Comparison of ENCODE assay signal across 8 mouse cellular contexts in the genomic region with DNA sequence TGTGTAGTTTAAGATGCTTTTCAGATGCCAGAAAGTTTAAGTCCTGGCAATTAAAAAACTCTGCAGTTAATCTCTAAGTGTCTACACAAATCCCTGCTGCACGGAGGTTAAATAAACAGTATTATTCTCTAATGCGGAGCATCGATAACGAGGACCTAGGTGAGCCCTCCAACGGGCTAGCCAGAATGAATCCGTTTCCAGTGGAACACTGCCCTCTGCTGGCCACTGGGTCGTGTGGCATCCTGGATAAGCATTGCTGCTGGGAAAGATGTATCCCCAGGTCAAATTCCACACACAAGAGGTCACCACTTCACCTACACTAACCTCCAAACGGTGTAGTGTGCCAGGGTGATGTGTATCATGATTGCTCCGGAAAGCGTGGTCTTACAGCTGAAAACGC. TPM values are rescaled to one million over a fixed set of nuclear protein-coding genes. Genes with fewer than 3 reads are reported as not detected.
DNase-seq lines count a peak whose midpoint lies in the region; ATAC-seq lines count a peak whose summit lies in the region.

No protein-coding gene starts in this region.

- no peaks in the 10 kb centered on the region for H3K27me3 ChIP-seq in liver, embryonic 12.5 days (replicated peaks)
- no peaks in the 10 kb centered on the region for H3K27me3 ChIP-seq in intestine, embryonic 16.5 days (replicated peaks; ENCODE audit: control insufficient read depth, insufficient read depth, low read length)
- no peaks in the 10 kb centered on the region for H3K27me3 ChIP-seq in limb, embryonic 11.5 days (ENCODE audit: control insufficient read depth, insufficient read depth, low read length)

- no peak overlapping the region for H3K9ac ChIP-seq in liver, embryonic 12.5 days
- H3K9ac ChIP-seq in intestine, embryonic 16.5 days (ENCODE audit: low read depth, low read length): no peak overlapping the region
- no peak overlapping the region for H3K9ac ChIP-seq in limb, embryonic 11.5 days (ENCODE audit: low read length)

- whole genome bisulfite sequencing in liver, embryonic 12.5 days (ENCODE audit: insufficient replicate concordance): 8% methylated on average over 11 of the region's 11 CpGs
- WGBS in intestine, embryonic 16.5 days: 5% methylated on average over 11 of the region's 11 CpGs
- WGBS in limb, embryonic 11.5 days: 6% methylated on average over 11 of the region's 11 CpGs

- no peak overlapping the region for H3K27ac ChIP-seq in liver, embryonic 12.5 days
- no peak overlapping the region for H3K27ac ChIP-seq in intestine, embryonic 16.5 days (ENCODE audit: low read length)
- no peak overlapping the region for H3K27ac ChIP-seq in limb, embryonic 11.5 days (replicated peaks; ENCODE audit: low read depth, low read length)

- peak; percentile 75 for DNase-seq in liver
- peak; percentile 86 for DNase-seq in embryo, embryonic 11 days
- peak; percentile 31 for DNase-seq in gastrocnemius, postnatal 25 days
- peak; percentile 93 for DNase-seq in limb, embryonic 11.5 days (ENCODE audit: low spot score)
- peak; percentile 47 to 60 for DNase-seq in spleen, postnatal 14 days (ENCODE audit: low spot score in 2 of 2)

- peaks cover 8% of the 10 kb centered on the region for H3K4me1 ChIP-seq in liver, embryonic 12.5 days
- H3K4me1 ChIP-seq in intestine, embryonic 16.5 days (ENCODE audit: control insufficient read depth, insufficient read depth, low read length): peaks cover 3% of the 10 kb centered on the region
- H3K4me1 ChIP-seq in limb, embryonic 11.5 days (ENCODE audit: control insufficient read depth, insufficient read depth, low read length): peaks cover 6% of the 10 kb centered on the region

- no peak for ATAC-seq in liver, embryonic 12.5 days
- ATAC-seq in intestine, embryonic 16.5 days: peak; percentile 70
- peak; percentile 48; the same call in 1 of the 2 replicates for ATAC-seq in limb, embryonic 11.5 days (ENCODE audit: insufficient number of reproducible peaks, low FRiP score, low TSS enrichment, low read depth)
- peak; percentile 76 for ATAC-seq in monocyte, adult 5-6 weeks (replicated peaks; ENCODE audit: insufficient number of reproducible peaks, low FRiP score, low TSS enrichment, poor library complexity, severe bottlenecking)

- no peak overlapping the region for H3K4me2 ChIP-seq in liver, embryonic 12.5 days
- H3K4me2 ChIP-seq in intestine, embryonic 16.5 days (ENCODE audit: low read depth, low read length): no peak overlapping the region
- H3K4me2 ChIP-seq in limb, embryonic 11.5 days (ENCODE audit: low read depth, severe bottlenecking): no peak overlapping the region

- no peaks in the 10 kb centered on the region for H3K9me3 ChIP-seq in liver, embryonic 12.5 days (replicated peaks)
- H3K9me3 ChIP-seq in intestine, embryonic 16.5 days (ENCODE audit: control insufficient read depth, low read length): peaks cover 7% of the 10 kb centered on the region; the same call in 1 of the 2 replicates
- no peaks in the 10 kb centered on the region for H3K9me3 ChIP-seq in limb, embryonic 11.5 days (ENCODE audit: control insufficient read depth, low read length)

- no peak overlapping the region for H3K4me3 ChIP-seq in liver, embryonic 12.5 days
- H3K4me3 ChIP-seq in intestine, embryonic 16.5 days (ENCODE audit: low read length): no peak overlapping the region
- H3K4me3 ChIP-seq in limb, embryonic 11.5 days (ENCODE audit: low read depth, low read length): no peak overlapping the region

- no peaks in the 10 kb centered on the region; the same call in 1 of the 2 replicates for H3K36me3 ChIP-seq in liver, embryonic 12.5 days
- no peaks in the 10 kb centered on the region for H3K36me3 ChIP-seq in intestine, embryonic 16.5 days (ENCODE audit: control insufficient read depth, insufficient read depth, low read length)
- no peaks in the 10 kb centered on the region for H3K36me3 ChIP-seq in limb, embryonic 11.5 days (ENCODE audit: control insufficient read depth, insufficient read depth, low read length)

RNA-seq across cellular contexts. Expression of a gene that starts 15.2 kb away (rescaled TPM):
- 4.1 TPM in 2 replicates for polyA plus RNA-seq in liver, embryonic 12.5 days (2016; fragmentation: Nextera tagmentation; extraction: Ambion mirVana)
- total RNA-seq in gastrocnemius, postnatal 25 days (2021): 1 to 10 TPM; 2.9 to 4.1 TPM
- 4.0 and 4.7 TPM in 2 replicates for polyA plus RNA-seq in intestine, embryonic 16.5 days (2015; fragmentation: Nextera tagmentation; extraction: Ambion mirVana)
- polyA plus RNA-seq in limb, embryonic 11.5 days (2014; fragmentation: Nextera tagmentation; extraction: Ambion mirVana): 6.5 and 8.0 TPM in 2 replicates
- total RNA-seq in monocyte, adult 5-6 weeks (2017): 0.49 to 0.95 TPM (median 0.64 TPM) in 3 replicates

RNA-seq across cellular contexts. Expression of a gene that starts 17.4 kb away (rescaled TPM):
- 6.4 and 7.6 TPM in 2 replicates for polyA plus RNA-seq in liver, embryonic 12.5 days (2016; fragmentation: Nextera tagmentation; extraction: Ambion mirVana)
- 1 to 10 TPM; 9.0 to 9.7 TPM for total RNA-seq in gastrocnemius, postnatal 25 days (2021)
- polyA plus RNA-seq in intestine, embryonic 16.5 days (2015; fragmentation: Nextera tagmentation; extraction: Ambion mirVana): 9.9 and 10.5 TPM in 2 replicates
- 11.8 and 13.1 TPM in 2 replicates for polyA plus RNA-seq in limb, embryonic 11.5 days (2014; fragmentation: Nextera tagmentation; extraction: Ambion mirVana)
- total RNA-seq in monocyte, adult 5-6 weeks (2017): 33.0 to 59.5 TPM (median 40.1 TPM) in 3 replicates

Comparison
In these comparisons a context has a peak if more than half of its experiments do, and no peak if none do; other contexts are left out.
1. DNase-seq: peak in every context shown above with its lines; median percentile 93 in limb, embryonic 11.5 days; 86 in embryo, embryonic 11 days; 75 in liver; 54 in spleen, postnatal 14 days; 31 in gastrocnemius, postnatal 25 days.